Mouse (Mus musculus) liver, embryonic 16.5 days (tissue): ENCODE results near the gene Higd2a. TPM values are rescaled to one million over a fixed set of nuclear protein-coding genes. Genes with fewer than 3 reads are reported as not detected.
A peak's percentile ranks its signal among the peaks of the same experiment; 100 is the strongest.

Source experiments
- ATAC-seq: fragments of 200-750 bp; cut with Nextera tagmentation; 2 replicates; pipeline ENCODE4 v1.8.0; 2017; ENCODE audit warnings: low read depth, mild to moderate bottlenecking, moderate number of reproducible peaks, moderate library complexity
- H3K27ac ChIP-seq: fragments of 300-500 bp; sonication (generic); 2 replicates; pipeline ENCODE4 v1.5.1; 2014; ENCODE audit warnings: mild to moderate bottlenecking, low read length
- H3K27me3 ChIP-seq: fragments of 300-500 bp; sonication (generic); 2 replicates; pipeline ENCODE4 v1.6.1; 2014; ENCODE audit warnings: low read depth, low read length, mixed read lengths; ENCODE audit not compliant: control insufficient read depth, insufficient read depth
- H3K36me3 ChIP-seq: fragments of 300-500 bp; sonication (generic); 2 replicates; pipeline ENCODE4 v1.6.1; 2014; ENCODE audit warnings: mild to moderate bottlenecking; ENCODE audit not compliant: control insufficient read depth, insufficient read depth
- H3K4me1 ChIP-seq: fragments of 300-500 bp; sonication (generic); 2 replicates; pipeline ENCODE4 v1.6.1; 2014; ENCODE audit warnings: low read depth, low read length, mixed read lengths; ENCODE audit not compliant: control insufficient read depth
- H3K4me2 ChIP-seq: fragments of 300-500 bp; sonication (generic); 2 replicates; pipeline ENCODE4 v1.6.1; 2014; ENCODE audit warnings: low read depth, low read length, mixed read lengths
- H3K4me3 ChIP-seq: fragments of 300-500 bp; sonication (generic); 2 replicates; pipeline ENCODE4 v1.5.1; 2014; ENCODE audit warnings: low read depth, mild to moderate bottlenecking, low read length
- H3K9ac ChIP-seq: fragments of 300-500 bp; sonication (generic); 2 replicates; pipeline ENCODE4 v1.6.1; 2014; ENCODE audit warnings: low read depth, low read length
- H3K9me3 ChIP-seq: fragments of 300-500 bp; sonication (generic); replicated peaks from 2 replicates; pipeline ENCODE4 v1.6.1; 2016; ENCODE audit warnings: low read length; ENCODE audit not compliant: control insufficient read depth
- WGBS: fragments of 180-500 bp; shearing (Covaris S2); extraction: QIAGEN DNeasy Blood & Tissue Kit; methylation state at CpG from one replicate; pipeline ENCODE4 v1.1.7; 2014; ENCODE audit not compliant: insufficient replicate concordance; 5-methylcytosine and 5-hydroxymethylcytosine counted together
- polyA plus RNA-seq: library from polyadenylated mRNA; unstranded; fragments of >200 nt; fragmentation: Nextera tagmentation; extraction: Ambion mirVana; gene quantifications from 2 replicates; pipeline ENCODE4 v1.2.1, GENCODE M21; 2015

Higd2a gene
- polyA plus RNA-seq, 1 experiment from 2014 or later = 102 TPM

DNA sequence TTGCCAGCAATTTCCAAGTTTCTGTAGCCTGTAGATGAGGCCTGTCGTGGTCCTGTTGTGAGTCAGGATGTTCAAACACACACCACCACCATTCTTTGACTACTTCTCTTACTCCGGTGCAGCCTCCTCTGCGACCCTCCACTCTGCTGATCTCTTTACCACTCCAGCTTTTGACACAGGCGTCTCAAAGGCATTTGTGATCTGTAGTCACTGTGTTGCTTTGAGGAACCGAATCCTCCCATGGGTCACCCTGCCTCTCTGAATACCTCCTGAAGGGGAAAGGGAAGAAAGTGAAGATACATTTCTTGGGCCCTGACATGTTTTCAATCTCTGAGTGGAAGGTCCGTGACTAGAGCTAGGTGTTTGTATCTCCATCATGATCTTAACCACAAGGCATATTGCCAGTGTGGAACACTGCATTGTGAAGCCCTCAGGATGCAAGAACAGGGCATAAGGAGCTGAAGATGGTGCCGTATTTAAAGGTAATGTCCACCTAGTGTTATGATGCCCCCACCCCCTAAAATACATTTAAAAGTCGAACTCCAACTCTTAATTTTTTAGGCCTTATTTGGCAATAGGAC, 1.9 kb downstream of the Higd2a start:
- Histone ChIP-seq H3K36me3 (no peaks in the 10 kb centered on the region; the same call in 1 of the 2 replicates), H3K4me3 (no peak overlapping the region), H3K27ac (no peak overlapping the region), H3K4me2 (peak overlapping the region; percentile 76; the same call in 1 of the 2 replicates), H3K9ac (no peak overlapping the region), H3K27me3 (no peaks in the 10 kb centered on the region), H3K4me1 (peaks cover 10% of the 10 kb centered on the region), H3K9me3 (no peaks in the 10 kb centered on the region)
- ATAC-seq = no peak
- WGBS = 82% methylated on average over 8 of the region's 8 CpGs

DNA sequence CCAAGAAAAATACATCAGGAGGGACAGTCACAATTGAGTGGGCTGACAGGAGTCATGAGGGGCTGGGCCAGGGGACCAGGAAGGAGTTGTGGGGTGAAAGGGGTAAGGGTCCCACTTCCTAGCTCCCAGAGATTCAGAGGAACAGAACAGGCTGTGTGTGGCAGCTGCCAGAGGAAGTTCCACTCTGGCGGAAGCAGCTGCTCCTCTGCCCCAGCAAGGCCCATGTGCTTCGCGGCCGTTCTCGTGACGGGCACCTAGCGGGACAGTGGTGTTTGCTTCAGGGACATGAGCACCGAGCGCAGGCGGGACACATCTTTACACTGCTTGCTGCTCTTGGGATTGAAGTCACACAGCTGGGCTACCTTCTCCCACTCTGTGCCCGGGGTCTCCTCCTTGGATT, 3.6 kb downstream of the Higd2a start:
- no peak overlapping the region for H3K27ac ChIP-seq
- 69% methylated on average over 11 of the region's 11 CpGs for WGBS
- no peaks in the 10 kb centered on the region for H3K9me3 ChIP-seq
- no peak overlapping the region for H3K4me3 ChIP-seq
- no peak overlapping the region for H3K4me2 ChIP-seq
- no peak for ATAC-seq
- peaks cover 10% of the 10 kb centered on the region for H3K4me1 ChIP-seq
- H3K36me3 ChIP-seq = no peaks in the 10 kb centered on the region
- no peaks in the 10 kb centered on the region for H3K27me3 ChIP-seq
- H3K9ac ChIP-seq = no peak overlapping the region

DNA sequence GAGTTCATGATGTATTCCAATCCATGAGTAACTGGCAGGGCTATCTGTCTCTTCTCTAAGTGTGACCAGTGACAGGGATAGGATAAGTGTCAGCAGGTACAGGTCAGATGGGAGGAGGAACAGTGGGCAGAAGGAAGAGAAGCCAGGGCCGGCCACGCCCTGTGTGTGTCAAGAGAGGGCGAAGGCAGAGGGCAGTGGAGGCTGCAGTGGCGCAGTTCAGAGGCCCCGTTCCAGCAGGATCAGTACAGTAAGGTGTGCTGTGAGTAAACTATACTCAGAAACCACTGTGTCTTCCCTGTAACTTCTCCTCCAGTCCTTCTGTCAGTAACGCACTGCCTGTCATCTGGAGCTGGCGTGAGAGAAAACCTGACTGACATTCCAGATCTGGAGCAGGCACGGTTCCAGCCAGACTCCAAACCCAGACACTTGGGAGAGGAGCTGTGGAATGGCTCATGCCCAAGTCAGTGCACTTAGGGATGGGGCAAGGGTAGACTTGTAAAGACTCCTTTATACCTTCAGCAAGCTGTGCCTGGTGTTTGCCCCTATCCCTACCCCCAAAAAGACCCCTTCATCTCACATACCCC, 6.2 kb downstream of the Higd2a start:
- WGBS = 78% methylated on average over 8 of the region's 8 CpGs
- no peak overlapping the region for H3K27ac ChIP-seq
- no peaks in the 10 kb centered on the region for H3K9me3 ChIP-seq
- no peak for ATAC-seq
- no peak overlapping the region for H3K9ac ChIP-seq
- no peak overlapping the region for H3K4me3 ChIP-seq
- peaks cover 3% of the 10 kb centered on the region; the same call in 1 of the 2 replicates for H3K4me1 ChIP-seq
- H3K27me3 ChIP-seq = no peaks in the 10 kb centered on the region
- no peak overlapping the region for H3K4me2 ChIP-seq
- no peaks in the 10 kb centered on the region; the same call in 1 of the 2 replicates for H3K36me3 ChIP-seq

- 72% methylated on average over 5 of the region's 5 CpGs for WGBS
- no peak overlapping the region for H3K9ac ChIP-seq
- H3K4me2 ChIP-seq = no peak overlapping the region
- H3K27ac ChIP-seq = no peak overlapping the region
- H3K9me3 ChIP-seq = no peaks in the 10 kb centered on the region
- H3K4me1 ChIP-seq = no peaks in the 10 kb centered on the region; the same call in 1 of the 2 replicates
- H3K4me3 ChIP-seq = no peak overlapping the region
- H3K36me3 ChIP-seq = no peaks in the 10 kb centered on the region; the same call in 1 of the 2 replicates
- H3K27me3 ChIP-seq = no peaks in the 10 kb centered on the region
- ATAC-seq = no peak
Measured at GRCm38 (mm10) chr13:54596870-54597269, 6.9 kb downstream of the Higd2a start.

DNA sequence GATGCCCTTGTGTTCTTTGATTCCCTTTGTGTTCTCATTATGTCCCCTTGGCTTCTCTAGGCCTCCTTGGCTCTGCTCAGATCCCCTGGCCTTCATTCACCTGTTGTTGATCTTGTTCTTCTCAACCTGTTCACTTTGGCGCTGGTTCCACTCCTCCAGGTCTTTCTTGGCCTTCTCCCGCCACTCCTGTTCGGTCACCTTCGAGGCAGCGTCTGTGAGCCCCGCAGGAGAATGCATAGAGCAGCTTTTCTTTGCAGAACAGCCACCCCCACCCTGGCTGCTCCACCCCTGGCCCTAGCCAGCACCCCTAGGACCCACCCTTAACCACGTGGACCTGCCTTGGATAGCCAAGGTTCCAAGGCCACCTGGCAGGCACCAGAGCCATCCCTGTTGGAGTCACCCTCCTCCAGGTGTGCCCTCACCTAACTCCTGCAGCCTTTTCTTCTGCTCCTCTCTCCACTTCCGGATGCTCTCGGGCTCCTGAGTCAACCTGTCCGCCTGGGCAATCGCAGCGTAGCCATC, 8.7 kb downstream of the Higd2a start:
- Histone ChIP-seq H3K4me2 (no peak overlapping the region), H3K27me3 (no peaks in the 10 kb centered on the region), H3K36me3 (no peaks in the 10 kb centered on the region; the same call in 1 of the 2 replicates), H3K9ac (no peak overlapping the region), H3K27ac (no peak overlapping the region), H3K9me3 (no peaks in the 10 kb centered on the region), H3K4me1 (no peaks in the 10 kb centered on the region; the same call in 1 of the 2 replicates), H3K4me3 (no peak overlapping the region)
- 86% methylated on average over 12 of the region's 12 CpGs for WGBS
- no peak for ATAC-seq

- Histone ChIP-seq H3K4me1 (peaks cover 11% of the 10 kb centered on the region), H3K4me2 (no peak overlapping the region), H3K9ac (no peak overlapping the region), H3K9me3 (no peaks in the 10 kb centered on the region), H3K27me3 (no peaks in the 10 kb centered on the region), H3K27ac (no peak overlapping the region), H3K36me3 (no peaks in the 10 kb centered on the region; the same call in 1 of the 2 replicates), H3K4me3 (no peak overlapping the region)
- WGBS = 61% methylated on average over 3 of the region's 3 CpGs
- no peak for ATAC-seq
Measured at GRCm38 (mm10) chr13:54602639-54603111, 12.7 kb downstream of the Higd2a start.

DNA sequence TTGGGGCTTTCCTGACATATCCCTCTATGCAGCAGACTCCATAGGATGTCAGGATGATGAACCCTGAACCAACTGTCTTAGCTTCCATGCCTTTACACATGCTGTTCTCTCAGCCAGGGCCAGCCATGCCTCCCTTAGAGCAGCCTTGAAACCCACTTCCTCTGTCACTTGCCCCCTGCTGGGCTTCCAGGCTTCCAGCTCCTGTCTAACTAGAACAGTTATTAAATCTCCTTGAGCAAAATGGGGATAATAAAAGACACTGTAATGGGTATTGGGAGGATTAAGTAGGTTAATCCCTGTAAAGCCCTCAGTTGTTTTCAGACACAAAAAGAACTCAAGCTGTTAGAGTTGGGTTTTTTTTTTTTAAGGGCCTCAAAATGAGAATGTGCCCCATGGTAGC, 13.5 kb downstream of the Higd2a start:
- no peak overlapping the region for H3K4me2 ChIP-seq
- H3K9me3 ChIP-seq = no peaks in the 10 kb centered on the region
- no peaks in the 10 kb centered on the region; the same call in 1 of the 2 replicates for H3K36me3 ChIP-seq
- H3K4me3 ChIP-seq = no peak overlapping the region
- H3K27me3 ChIP-seq = no peaks in the 10 kb centered on the region
- no peak overlapping the region for H3K9ac ChIP-seq
- no peak overlapping the region for H3K27ac ChIP-seq
- ATAC-seq = no peak
- peaks cover 17% of the 10 kb centered on the region for H3K4me1 ChIP-seq

- no peaks in the 10 kb centered on the region for H3K9me3 ChIP-seq
- no peaks in the 10 kb centered on the region for H3K27me3 ChIP-seq
- no peak overlapping the region for H3K4me3 ChIP-seq
- no peak overlapping the region for H3K4me2 ChIP-seq
- no peaks in the 10 kb centered on the region; the same call in 1 of the 2 replicates for H3K36me3 ChIP-seq
- H3K27ac ChIP-seq = no peak overlapping the region
- WGBS = 78% methylated on average over 4 of the region's 4 CpGs
- H3K4me1 ChIP-seq = peaks cover 24% of the 10 kb centered on the region
- ATAC-seq = no peak
- H3K9ac ChIP-seq = no peak overlapping the region
Measured at GRCm38 (mm10) chr13:54604221-54604620, 14.2 kb downstream of the Higd2a start.

DNA sequence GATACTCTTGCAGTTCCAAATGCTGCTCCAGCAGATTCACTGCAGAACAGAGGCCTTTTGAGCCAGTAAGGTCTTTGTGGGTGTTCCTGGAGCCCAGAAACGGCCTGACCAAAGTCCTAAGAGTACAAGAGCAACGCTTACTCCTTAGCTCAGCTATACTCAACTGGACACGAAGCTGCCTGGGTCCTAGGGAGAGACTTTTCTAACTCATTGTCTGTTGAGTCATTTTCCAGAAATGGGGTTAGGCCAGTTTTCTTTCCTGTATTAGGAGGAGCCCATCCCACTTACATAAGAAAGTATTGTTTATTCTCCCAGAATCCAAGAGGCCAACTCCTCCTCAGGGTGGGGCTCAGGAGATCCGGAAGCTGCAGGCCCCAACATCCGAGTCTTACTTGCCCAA, 15.4 kb downstream of the Higd2a start:
- H3K36me3 ChIP-seq = no peaks in the 10 kb centered on the region; the same call in 1 of the 2 replicates
- no peaks in the 10 kb centered on the region for H3K27me3 ChIP-seq
- H3K27ac ChIP-seq = no peak overlapping the region
- no peaks in the 10 kb centered on the region for H3K9me3 ChIP-seq
- H3K4me1 ChIP-seq = peaks cover 34% of the 10 kb centered on the region
- 62% methylated on average over 5 of the region's 5 CpGs for WGBS
- no peak overlapping the region for H3K4me3 ChIP-seq
- H3K9ac ChIP-seq = no peak overlapping the region
- ATAC-seq = no peak
- H3K4me2 ChIP-seq = no peak overlapping the region
